Mouse (Mus musculus): ENCODE results near the gene Arid4a.

Arid4a gene

DNA sequence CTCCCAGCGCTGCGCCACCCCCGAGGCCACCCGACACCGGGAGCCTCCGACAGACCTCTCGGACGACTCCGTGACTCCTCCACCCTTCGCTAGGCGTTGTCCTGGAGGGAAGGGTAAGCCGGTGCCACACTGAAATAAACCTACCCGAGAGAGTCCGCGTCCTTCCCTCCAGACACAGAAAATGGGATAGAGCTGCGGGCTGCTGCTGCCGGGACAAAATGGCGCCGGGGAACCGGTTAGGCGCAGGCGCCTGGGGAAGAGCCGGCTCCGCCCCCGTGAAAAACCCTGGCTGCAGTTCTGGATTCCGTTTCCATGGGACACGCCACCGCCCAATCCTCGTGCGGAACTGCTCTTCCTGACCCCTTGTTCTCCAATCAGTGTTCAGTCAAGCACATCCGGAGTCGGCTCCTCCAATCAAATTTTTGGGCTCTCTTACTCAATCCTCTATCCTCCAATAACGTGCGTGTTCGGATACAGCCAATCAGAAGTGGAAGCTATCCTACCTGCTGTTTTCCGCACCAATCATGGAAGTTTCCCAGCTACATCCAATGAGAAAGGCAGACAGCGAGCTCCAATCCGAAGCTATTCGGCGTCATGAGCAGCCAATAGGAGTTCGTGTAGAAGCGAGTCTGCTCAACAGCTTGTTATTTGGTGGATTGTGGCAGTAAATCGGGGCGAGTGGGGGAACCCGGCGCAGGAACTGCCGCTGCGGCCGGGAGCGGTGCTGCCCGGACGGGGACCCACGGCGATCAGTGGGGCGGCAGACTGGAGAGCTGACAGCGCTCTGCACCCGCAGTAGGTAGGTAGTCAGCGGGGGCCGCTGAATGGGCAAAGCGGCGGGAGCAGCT, at the start of gene Arid4a:
Gene Arid4a (plus strand): TSS at position 628 of the 848 bp plus-strand sequence.
- DNase-seq (ENCODE audit: low spot score in 2 of 2), result peak; percentile 97 to 100

DNA sequence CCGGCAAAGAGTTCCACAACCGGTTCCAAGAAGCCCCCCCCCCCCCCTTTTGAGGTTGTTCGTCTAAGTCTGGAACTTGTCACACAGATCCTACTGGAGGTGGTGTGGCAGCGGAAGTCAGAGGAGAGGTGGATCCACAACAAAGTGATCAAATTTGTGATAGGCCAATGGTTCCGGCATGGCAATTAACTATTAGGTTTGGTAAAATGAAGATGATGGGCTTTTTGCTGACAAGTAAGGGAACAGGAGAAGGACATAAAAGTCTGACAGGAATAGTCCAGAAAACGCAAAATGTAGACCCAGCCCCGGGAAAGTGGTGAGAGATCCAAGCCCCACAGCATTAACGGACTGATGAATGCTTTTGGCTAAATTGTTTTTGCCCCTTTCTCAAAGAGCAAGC, 48.2 kb upstream of the Arid4a start:
- DNase-seq (ENCODE audit: low spot score in 2 of 2), result no peak

DNA sequence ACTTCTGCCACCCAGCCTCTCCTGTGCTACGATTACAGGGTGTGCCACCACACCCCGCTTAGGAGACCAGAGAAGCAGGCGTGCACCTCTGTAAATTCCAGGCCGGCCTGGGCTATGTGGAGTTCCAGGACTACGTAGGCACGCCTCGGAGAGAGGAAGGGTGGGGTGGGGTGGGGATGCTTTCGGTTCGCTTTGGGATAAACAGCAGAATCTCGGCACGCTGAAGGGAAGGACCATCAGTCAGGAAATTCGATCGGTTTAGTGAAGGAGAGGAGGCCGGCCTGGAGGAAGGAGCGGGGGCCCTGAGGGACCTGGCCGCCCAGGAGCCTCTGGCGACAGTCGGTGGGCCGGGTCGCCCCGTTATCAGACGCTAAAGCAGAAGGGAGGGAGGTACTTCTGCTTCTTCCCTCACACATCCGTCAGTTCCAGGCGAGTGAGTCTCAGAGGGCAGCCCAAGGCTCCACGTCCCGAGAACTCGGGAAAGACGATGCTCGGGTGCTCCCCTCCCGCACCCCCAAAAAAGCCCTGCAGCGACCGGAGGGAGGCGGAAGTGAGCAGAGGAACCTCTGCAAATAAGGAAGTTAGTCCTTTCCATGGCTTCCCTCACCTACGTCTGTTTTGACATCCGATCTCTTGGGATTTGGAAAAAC, 47.5 kb upstream of the Arid4a start:
- peak; percentile 73 to 81 for DNase-seq (ENCODE audit: low spot score in 2 of 2)

DNA sequence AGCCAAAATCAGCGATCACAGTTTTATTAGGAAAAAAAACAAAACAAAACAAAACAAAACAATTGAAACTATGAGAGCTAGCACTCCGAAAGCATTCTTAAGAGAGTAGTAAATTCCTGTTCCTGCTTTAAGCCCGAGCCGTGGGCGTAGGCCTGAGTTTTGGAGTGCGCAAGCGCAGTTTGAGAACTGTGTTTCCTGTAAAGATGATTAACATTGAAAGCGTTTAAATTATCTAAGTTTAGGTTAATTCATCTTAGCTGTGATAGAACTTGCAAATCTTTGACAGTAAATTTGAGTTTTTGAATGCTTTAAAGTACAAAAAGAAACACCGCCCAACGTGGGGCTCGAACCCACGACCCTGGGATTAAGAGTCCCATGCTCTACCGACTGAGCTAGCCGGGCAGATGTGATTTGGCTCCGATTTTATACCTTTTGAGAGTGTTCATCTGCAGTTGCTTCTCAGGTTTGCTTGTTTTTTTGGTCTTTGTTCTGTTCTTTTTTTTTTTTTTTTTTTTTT, 46.9 kb upstream of the Arid4a start:
- peak; percentile 91 to 94 for DNase-seq (ENCODE audit: low spot score in 2 of 2)

DNA sequence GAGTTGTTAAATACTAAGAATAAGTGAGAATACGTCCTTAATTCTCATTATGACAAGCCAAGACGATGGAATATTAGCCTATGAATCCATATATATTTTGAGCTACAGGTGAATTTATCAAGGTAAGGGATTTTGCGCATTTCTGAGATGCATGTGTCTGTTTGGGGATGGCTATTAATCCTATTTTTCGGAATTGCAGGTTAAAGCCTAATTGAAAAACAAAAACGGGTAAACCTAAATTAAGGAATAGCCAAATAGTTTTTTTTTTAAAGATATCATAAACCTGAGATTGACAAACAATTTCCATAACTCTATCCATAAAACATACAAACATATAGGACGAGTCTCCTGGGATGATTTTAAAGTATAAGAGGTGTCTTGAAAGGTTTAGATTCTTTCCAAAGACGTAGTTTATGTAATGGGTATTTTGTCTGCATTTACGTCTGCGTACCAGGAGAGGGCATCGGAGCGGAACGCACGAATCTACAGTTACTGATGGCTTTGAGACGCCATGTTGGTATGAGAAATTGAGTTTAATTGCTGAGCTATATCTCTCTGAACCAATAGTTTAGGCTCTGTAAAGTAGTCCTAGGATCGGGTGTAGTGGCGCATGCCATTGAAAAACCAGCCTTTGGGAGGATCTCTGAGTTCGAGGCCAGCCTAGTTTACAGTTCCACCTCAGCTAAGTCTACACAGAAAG, 46.2 kb upstream of the Arid4a start:
- peak; percentile 42 to 58 for DNase-seq (ENCODE audit: low spot score in 2 of 2)

DNA sequence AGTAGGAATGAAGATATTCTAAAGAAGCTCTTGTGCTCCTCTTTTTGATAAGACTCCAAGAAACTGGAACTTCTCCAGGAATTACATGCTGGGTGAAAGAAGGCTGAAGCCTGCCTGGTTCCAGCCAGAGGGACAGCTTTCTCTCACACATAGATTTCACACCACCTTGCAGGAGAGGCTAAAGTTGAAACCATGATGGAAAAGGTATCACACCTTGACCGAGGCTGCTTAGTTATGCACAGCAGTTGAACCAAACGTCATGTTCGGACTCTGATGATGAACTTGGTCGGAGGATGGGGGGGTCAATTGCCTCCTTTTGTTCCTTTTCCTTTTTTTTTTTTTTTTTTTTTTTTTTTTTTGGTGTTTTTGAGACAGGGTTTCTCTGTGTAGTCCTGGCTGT, 42.0 kb upstream of the Arid4a start:
- no peak for DNase-seq (ENCODE audit: low spot score in 2 of 2)

DNA sequence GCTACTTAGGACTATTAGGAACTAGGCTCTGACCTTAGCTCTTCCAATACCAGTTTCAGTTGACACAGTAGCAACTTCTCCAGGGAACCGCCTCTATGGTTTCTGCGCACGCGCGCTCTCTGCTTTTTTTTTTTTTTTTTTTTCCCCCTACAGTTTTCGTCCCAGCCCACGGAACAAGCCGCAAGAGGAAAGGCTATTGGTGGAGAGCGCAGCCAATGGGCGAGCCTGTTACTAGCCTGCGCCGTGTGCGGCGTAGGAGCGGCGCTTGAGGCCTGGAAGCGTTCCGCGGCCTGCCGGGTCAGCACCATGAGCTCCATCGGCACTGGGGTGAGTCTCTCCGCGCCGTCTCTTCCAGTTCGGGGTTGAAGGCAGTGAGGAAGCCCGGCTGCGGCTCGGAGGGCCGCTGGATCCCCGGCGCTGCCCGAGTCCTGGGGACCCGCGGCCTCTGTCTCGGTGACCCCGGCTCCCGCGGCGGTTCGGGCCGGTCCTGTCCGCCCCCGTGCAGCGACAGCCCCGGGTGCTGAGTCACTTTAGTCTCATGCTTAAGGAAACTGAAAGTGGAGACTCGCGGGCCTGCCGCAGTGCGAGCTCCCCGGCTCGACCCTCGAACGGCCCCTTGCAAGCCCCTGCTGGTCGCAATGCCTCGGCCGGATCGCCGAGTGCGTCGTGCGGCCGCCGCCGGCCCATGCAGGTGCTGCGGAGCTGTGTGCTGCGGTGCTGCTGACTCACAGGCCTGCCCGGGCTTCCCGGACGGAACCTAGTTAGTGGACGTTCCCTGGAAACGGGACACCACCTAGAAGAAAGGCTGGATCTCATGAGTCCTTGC, 41.1 kb upstream of the Arid4a start, which contains the start of gene Psma3:
Gene Psma3 (plus strand): TSS at position 181 of the 826 bp plus-strand sequence.
- DNase-seq (ENCODE audit: low spot score in 2 of 2), result peak; percentile 84 to 94

DNA sequence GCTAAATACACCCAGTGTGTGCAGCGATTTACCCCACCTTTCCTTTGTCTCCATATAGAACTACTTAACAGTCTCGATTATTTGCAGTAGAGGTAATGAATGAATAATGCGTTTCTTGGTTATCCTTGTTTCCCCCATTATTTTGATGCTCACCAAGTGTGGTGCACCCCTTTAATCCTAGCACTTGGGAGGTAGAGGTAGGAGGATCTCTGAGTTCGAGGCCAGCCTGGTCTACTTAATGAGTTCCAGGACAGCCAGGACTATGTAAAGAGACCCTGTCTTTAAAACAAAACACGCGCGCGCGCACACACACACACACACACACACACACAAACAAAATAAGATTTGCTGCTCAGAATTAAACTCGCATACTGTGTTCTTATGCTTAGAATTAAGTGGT, 40.4 kb upstream of the Arid4a start:
- DNase-seq (ENCODE audit: low spot score in 2 of 2), result no peak

DNA sequence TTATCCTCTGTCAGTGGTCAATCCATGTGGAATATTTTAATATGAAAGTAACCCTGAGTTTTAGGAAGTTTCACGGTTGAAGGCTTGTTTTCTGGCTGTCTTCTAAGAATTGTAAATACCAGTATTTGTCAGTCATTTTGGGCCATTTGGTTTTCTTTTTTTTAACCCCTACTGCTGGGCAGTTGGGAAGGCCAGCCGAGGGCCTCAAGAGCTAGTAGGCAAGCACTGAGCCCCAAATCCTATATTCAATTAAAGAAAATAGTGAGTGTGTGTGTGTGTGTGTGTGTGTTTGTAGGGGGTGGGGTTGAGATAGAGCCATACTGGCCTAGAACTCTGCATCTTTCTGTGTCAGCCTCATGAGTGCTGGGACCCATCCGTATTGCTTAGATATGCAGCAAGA, 39.9 kb upstream of the Arid4a start:
- no peak for DNase-seq (ENCODE audit: low spot score in 2 of 2)

DNA sequence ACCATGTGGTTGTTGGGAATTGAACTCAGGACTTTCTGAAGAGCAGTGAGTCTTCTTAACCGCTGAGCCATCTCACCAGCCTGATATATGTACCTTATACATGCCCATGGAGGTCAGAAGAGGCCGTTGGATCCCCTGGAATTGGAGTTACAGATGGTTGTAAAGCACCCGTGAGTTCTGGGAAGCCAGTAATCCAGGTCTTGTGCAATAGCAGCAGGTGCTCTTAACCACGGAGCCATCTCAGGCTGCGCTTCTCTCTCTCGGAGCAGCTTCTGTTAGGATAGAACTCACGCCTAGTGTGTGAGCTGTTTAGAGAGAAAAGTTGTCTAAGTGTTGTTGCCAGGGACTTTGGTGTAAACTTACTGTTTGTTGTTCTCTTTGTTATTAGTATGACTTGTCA, 37.4 kb upstream of the Arid4a start:
- no peak for DNase-seq (ENCODE audit: low spot score in 2 of 2)

DNA sequence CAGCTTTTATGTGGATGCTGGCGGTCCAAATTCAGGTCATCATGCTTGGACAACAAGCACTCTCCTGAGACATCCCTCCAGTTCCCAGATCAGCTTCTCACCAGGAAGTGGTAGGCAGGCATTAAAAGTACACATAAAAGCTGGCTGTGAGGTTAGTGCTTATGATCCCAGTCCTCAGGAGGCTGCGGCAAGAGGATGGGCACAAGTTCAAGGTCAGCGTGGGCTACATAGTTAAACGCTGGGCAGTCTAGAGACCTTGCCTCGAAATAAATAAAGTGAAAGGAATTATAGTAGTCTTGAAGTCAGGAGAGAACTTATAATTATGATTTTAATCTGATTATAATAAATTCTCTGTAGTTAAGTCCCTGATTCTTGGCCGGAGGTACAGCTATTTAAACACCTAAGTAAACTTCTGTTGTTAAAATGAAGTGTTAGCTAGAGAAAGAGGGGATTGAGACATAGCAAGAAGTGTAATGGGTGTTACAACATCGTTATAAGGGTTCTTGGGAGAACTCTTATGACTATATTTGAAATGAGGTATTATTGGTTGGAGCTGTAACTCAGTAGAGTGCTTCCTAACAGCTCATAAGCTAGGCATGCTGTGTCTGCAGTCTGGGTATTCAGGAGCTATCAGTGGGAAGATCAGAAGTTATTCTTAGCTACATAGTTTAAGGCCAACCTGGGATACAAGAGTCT, 30.8 kb upstream of the Arid4a start:
- no peak for DNase-seq (ENCODE audit: low spot score in 2 of 2)

DNA sequence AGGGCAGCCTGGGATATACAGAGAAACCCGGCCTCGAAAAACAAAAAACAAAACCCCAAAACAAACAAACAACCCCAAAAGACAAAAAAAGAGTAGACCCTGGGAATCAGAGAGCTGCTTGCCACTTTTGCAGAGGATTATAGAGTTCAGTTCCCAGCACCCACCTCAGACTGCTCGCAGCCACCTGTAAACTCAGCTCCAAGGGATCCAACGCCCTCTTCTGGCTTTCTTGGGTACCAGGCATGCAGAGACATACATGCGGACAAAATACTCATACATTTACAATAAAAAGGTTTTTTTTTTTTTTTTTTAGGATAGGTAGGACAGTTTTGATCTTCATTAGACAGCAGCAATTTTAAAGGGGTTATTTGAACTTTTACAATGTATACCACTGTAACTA, 18.6 kb upstream of the Arid4a start:
- no peak for DNase-seq (ENCODE audit: low spot score in 2 of 2)

DNA sequence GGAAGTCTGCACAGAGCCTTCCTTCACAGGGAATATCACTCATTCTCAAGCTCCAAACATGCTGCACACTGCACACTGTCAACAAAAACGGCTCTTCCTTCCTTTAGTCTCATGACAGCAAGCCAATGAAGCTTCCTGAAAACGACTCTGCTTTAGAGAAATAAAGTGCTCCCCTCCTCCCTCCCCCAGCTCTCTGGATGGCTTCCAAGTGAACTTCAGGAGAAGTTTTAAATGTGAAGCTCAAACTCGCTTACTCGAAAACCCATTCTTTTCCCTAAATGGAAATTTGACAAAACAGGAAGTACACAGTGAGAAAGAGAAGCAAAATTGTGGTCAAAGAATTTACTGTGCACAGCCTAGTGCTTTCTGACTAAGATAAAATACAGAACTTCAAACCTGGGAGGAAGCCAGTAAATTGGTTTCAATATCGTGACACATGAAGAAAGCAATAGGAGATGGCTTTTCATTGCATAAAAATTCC, 16.3 kb upstream of the Arid4a start:
- no peak for DNase-seq (ENCODE audit: low spot score in 2 of 2)

DNA sequence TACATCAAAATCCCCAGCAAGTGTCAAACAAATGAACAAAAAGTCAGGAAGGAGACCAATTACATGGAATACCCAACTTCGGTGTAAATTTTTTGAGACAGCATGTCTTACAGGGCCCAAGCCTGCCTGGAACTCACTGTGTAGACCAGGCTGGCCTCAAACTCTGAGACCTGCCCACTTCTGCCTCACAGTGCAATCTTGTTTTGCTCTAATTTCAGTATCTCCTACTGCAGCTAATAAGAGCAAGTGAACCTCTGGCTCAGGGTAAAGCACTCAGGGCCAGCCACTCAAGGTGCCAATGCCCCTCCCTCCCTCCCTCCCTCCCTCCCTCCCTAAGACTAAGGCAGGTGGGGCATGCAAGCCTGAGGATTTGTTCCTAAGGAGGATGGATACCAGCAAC, 15.4 kb upstream of the Arid4a start:
- no peak for DNase-seq (ENCODE audit: low spot score in 2 of 2)

DNA sequence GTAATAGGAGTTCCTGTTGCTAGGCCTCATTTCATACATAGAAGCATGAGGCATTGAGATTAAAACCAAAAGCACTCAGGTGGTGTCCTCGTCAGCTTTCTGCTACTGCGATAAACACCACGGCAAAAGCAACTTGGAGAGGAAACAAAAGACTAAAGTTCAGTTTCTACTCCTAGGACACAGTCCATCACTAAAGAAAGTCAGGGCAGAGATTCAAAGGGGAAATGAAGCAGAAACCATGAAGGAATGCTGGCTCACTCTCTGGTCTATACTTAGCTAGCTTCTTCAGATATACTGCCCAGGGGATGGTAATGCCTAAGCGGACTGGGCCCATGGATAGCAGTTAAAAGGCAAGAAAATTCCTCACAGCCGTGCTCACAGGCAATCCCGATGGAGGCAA, 14.3 kb upstream of the Arid4a start:
- no peak for DNase-seq (ENCODE audit: low spot score in 2 of 2)

DNA sequence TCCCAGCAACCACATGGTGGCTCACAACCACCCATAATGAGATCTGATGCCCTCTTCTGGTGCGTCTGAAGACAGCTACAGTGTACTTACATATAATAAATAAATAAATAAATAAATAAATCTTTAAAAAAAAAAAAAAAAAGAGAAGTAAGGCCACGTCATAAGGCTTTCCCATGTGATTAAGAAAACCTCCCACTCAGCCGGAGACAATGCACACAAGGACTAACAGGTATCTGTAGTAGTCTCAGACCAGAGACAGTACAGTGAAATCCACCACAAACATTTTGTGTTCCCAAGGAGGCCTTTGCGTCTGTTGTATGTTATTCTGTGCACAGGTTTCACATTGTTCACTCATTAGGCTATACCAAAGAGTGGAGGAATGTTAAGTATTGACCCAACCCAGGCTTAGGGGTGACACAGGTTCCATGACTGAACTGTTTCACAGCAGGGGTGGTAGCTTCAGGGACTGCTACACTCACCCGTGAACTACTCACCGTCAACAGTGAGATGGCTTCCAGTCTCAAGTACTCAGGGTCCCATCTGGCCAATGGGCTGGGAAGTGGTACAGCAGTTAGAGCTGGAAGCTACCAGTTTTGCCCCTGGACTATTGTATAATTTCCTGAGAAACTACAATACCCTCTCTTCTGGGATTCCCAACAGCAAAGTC, 11.9 kb upstream of the Arid4a start:
- no peak for DNase-seq (ENCODE audit: low spot score in 2 of 2)

DNA sequence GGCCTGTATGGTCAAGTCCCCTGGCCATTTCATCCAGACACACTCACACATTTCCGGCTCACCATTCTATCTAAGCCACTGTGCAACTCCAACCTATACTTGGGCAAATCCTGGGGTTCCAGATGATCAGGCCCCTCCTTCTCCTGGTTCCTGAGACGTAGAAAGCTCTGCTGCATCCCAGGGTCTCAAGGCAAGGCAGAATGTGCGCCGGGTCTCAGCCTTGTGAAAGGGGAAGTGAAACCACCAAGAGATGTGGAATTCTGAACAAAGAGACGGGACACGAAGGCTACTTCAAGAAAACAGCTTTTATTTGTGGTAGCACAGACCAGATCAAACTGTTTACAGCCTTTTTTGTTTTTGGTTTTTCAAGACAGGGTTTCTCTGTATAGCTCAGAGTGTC, 9.6 kb upstream of the Arid4a start:
- DNase-seq (ENCODE audit: low spot score in 2 of 2), result no peak

DNA sequence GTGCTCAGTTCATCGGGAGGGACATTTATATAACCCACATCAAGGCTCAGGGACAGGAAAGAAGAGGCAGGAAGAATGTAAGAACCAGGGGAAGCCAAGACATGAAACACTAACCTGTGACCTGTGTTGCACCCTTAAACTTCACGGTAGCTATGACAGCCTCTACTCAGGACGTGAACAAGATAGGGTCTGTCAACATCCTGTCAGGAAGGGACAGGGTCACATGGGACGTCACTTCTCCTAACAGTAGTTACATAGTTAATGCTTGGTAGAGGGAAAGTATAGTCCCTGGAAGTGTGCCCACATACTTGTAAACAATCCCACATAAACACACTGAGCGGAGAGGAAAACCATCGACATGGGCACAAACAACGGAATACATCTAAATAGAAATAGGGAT, 8.9 kb upstream of the Arid4a start:
- DNase-seq (ENCODE audit: low spot score in 2 of 2), result no peak

DNA sequence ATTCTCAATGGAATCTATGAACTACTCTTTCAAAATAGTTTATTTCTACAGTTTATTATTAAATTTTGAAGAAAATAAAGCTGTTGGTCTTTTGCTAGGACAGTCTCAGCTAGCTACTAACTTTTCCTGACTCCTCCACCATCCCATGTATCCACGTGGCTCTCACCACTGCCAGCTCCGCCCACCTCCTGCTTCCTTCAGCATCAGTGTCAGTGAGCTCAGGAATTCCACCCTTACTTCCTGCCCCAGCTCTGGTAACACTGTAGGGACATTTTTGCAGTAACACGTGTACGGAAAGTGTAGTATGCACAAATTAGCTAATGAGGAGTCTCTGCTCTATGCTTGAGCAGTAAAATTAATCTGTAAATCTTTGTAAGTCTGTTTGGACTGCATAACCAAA, 6.0 kb upstream of the Arid4a start:
- DNase-seq (ENCODE audit: low spot score in 2 of 2), result no peak

DNA sequence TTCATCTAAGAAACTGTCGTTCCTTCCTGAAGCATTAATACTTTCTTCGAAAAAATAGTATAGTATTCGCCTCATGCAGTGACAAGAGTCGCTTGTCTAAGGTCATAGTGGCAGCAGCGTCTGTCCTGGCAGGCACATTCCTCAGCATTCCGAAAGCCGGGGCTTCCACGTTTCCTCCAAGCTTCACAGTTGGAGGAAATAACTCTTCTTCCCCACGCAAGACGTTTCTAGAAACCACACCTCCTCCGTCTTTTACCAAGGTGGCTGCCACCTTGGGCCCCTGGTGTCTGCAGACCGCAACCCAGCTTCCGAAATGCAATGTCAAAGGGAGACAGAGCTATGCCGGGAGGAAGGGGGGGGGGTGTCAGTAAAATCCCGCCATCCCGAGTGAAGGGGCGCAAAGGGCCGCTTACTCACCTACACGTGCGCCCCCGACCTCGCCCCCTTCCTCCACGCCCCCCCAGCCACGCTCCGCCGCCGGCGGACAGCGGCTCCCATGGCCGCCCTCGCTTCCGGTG, 886 bp upstream of the Arid4a start:
- peak in 1 of 2 experiments; percentile 19 for DNase-seq (ENCODE audit: low spot score in 2 of 2)
